Mouse (Mus musculus): ENCODE data around the gene Brf1. TPM values are rescaled to one million over a fixed set of nuclear protein-coding genes. Genes with fewer than 3 reads are reported as not detected.
A peak's percentile ranks its signal among the peaks of the same experiment; 100 is the strongest.

Gene Brf1
- polyA plus RNA-seq, 1 experiment from 2014 or later, result 41.6 TPM

- Histone ChIP-seq H3K4me2 (ENCODE audit: low read depth, low read length) (no peak overlapping the region), H3K9me3 (ENCODE audit: control insufficient read depth, low read length) (no peaks in the 10 kb centered on the region), H3K27me3 (replicated peaks; ENCODE audit: control insufficient read depth, insufficient read depth, low read length) (no peaks in the 10 kb centered on the region), H3K9ac (ENCODE audit: low read depth, low read length) (no peak overlapping the region), H3K4me1 (ENCODE audit: control insufficient read depth, insufficient read depth, low read length) (peaks cover 6% of the 10 kb centered on the region; the same call in 1 of the 2 replicates), H3K36me3 (ENCODE audit: control insufficient read depth, insufficient read depth, low read length) (no peaks in the 10 kb centered on the region), H3K27ac (ENCODE audit: low read length) (no peak overlapping the region), H3K4me3 (ENCODE audit: low read length) (no peak overlapping the region)
- no peak for ATAC-seq
- 85% methylated on average over 4 of the region's 4 CpGs for WGBS
These were observed 22.6 kb upstream of the Brf1 start for GRCm38 (mm10) chr12:113023082-113023481.

- Histone ChIP-seq H3K36me3 (ENCODE audit: control insufficient read depth, insufficient read depth, low read length) (no peaks in the 10 kb centered on the region), H3K4me2 (ENCODE audit: low read depth, low read length) (no peak overlapping the region), H3K4me3 (ENCODE audit: low read length) (no peak overlapping the region), H3K4me1 (ENCODE audit: control insufficient read depth, insufficient read depth, low read length) (peaks cover 15% of the 10 kb centered on the region), H3K9ac (ENCODE audit: low read depth, low read length) (no peak overlapping the region), H3K27me3 (replicated peaks; ENCODE audit: control insufficient read depth, insufficient read depth, low read length) (no peaks in the 10 kb centered on the region), H3K9me3 (ENCODE audit: control insufficient read depth, low read length) (no peaks in the 10 kb centered on the region), H3K27ac (ENCODE audit: low read length) (no peak overlapping the region)
- ATAC-seq, result no peak
These were observed 21.0 kb upstream of the Brf1 start for GRCm38 (mm10) chr12:113021488-113021887.

- Histone ChIP-seq H3K4me3 (ENCODE audit: low read length) (no peak overlapping the region), H3K27ac (ENCODE audit: low read length) (no peak overlapping the region), H3K27me3 (replicated peaks; ENCODE audit: control insufficient read depth, insufficient read depth, low read length) (no peaks in the 10 kb centered on the region), H3K4me2 (ENCODE audit: low read depth, low read length) (no peak overlapping the region), H3K4me1 (ENCODE audit: control insufficient read depth, insufficient read depth, low read length) (peaks cover 31% of the 10 kb centered on the region), H3K36me3 (ENCODE audit: control insufficient read depth, insufficient read depth, low read length) (no peaks in the 10 kb centered on the region), H3K9me3 (ENCODE audit: control insufficient read depth, low read length) (no peaks in the 10 kb centered on the region), H3K9ac (ENCODE audit: low read depth, low read length) (no peak overlapping the region)
- ATAC-seq, result no peak
- WGBS, result 78% methylated on average over 4 of the region's 4 CpGs
These were observed 18.3 kb upstream of the Brf1 start for GRCm38 (mm10) chr12:113018763-113019162.

- Histone ChIP-seq H3K27ac (ENCODE audit: low read length) (no peak overlapping the region), H3K4me2 (ENCODE audit: low read depth, low read length) (no peak overlapping the region), H3K9me3 (ENCODE audit: control insufficient read depth, low read length) (no peaks in the 10 kb centered on the region), H3K9ac (ENCODE audit: low read depth, low read length) (no peak overlapping the region), H3K4me3 (ENCODE audit: low read length) (no peak overlapping the region), H3K36me3 (ENCODE audit: control insufficient read depth, insufficient read depth, low read length) (no peaks in the 10 kb centered on the region), H3K4me1 (ENCODE audit: control insufficient read depth, insufficient read depth, low read length) (peaks cover 43% of the 10 kb centered on the region), H3K27me3 (replicated peaks; ENCODE audit: control insufficient read depth, insufficient read depth, low read length) (no peaks in the 10 kb centered on the region)
- ATAC-seq, result no peak
- WGBS, result 73% methylated on average over 9 of the region's 9 CpGs
These were observed 17.0 kb upstream of the Brf1 start for GRCm38 (mm10) chr12:113017429-113017984.

- no peak overlapping the region for H3K4me2 ChIP-seq (ENCODE audit: low read depth, low read length)
- no peaks in the 10 kb centered on the region for H3K27me3 ChIP-seq (replicated peaks; ENCODE audit: control insufficient read depth, insufficient read depth, low read length)
- ATAC-seq, result no peak
- peaks cover 43% of the 10 kb centered on the region for H3K4me1 ChIP-seq (ENCODE audit: control insufficient read depth, insufficient read depth, low read length)
- H3K27ac ChIP-seq (ENCODE audit: low read length), result no peak overlapping the region
- H3K9me3 ChIP-seq (ENCODE audit: control insufficient read depth, low read length), result no peaks in the 10 kb centered on the region
- no peaks in the 10 kb centered on the region for H3K36me3 ChIP-seq (ENCODE audit: control insufficient read depth, insufficient read depth, low read length)
- peak overlapping the region; percentile 6; the same call in 1 of the 2 replicates for H3K9ac ChIP-seq (ENCODE audit: low read depth, low read length)
- WGBS, result 64% methylated on average over 8 of the region's 8 CpGs
- H3K4me3 ChIP-seq (ENCODE audit: low read length), result no peak overlapping the region
These were observed 16.5 kb upstream of the Brf1 start for GRCm38 (mm10) chr12:113016976-113017375.

- H3K9ac ChIP-seq (ENCODE audit: low read depth, low read length), result peak overlapping the region; percentile 89
These were observed 15.5 kb upstream of the Brf1 start for GRCm38 (mm10) chr12:113015956-113016355.

GRCm38 (mm10) chr12:113014561-113015556, 14.4 kb upstream of the Brf1 start:
- peak; percentile 50 for ATAC-seq
- peak overlapping the region; percentile 88 for H3K4me3 ChIP-seq (ENCODE audit: low read length)
- peak overlapping the region; percentile 86 for H3K4me2 ChIP-seq (ENCODE audit: low read depth, low read length)
- no peaks in the 10 kb centered on the region for H3K27me3 ChIP-seq (replicated peaks; ENCODE audit: control insufficient read depth, insufficient read depth, low read length)
- H3K27ac ChIP-seq (ENCODE audit: low read length), result peak overlapping the region; percentile 80
- H3K36me3 ChIP-seq (ENCODE audit: control insufficient read depth, insufficient read depth, low read length), result no peaks in the 10 kb centered on the region
- H3K4me1 ChIP-seq (ENCODE audit: control insufficient read depth, insufficient read depth, low read length), result peaks cover 43% of the 10 kb centered on the region
- peak overlapping the region; percentile 89 for H3K9ac ChIP-seq (ENCODE audit: low read depth, low read length)
- WGBS, result under 1% methylated on average over 48 of the region's 64 CpGs
- no peaks in the 10 kb centered on the region for H3K9me3 ChIP-seq (ENCODE audit: control insufficient read depth, low read length)

More at GRCm38 (mm10) chr12:113015956-113016355, 15.5 kb upstream of the Brf1 start:
- Histone ChIP-seq H3K36me3 (ENCODE audit: control insufficient read depth, insufficient read depth, low read length) (no peaks in the 10 kb centered on the region), H3K4me3 (ENCODE audit: low read length) (no peak overlapping the region; the same call in 1 of the 2 replicates), H3K27me3 (replicated peaks; ENCODE audit: control insufficient read depth, insufficient read depth, low read length) (no peaks in the 10 kb centered on the region), H3K9me3 (ENCODE audit: control insufficient read depth, low read length) (no peaks in the 10 kb centered on the region), H3K4me1 (ENCODE audit: control insufficient read depth, insufficient read depth, low read length) (peaks cover 43% of the 10 kb centered on the region), H3K4me2 (ENCODE audit: low read depth, low read length) (no peak overlapping the region; the same call in 1 of the 2 replicates), H3K27ac (ENCODE audit: low read length) (no peak overlapping the region)
- ATAC-seq, result no peak
- 72% methylated on average over 4 of the region's 4 CpGs for WGBS

GRCm38 (mm10) chr12:113013604-113014558, 13.4 kb upstream of the Brf1 start, which contains the start of gene Pacs2:
Gene Pacs2 (plus strand): TSS chr12:113014508.
- Histone ChIP-seq H3K4me2 (ENCODE audit: low read depth, low read length) (peak within 1 kb of the TSS; percentile 86), H3K27me3 (replicated peaks; ENCODE audit: control insufficient read depth, insufficient read depth, low read length) (no peaks in the 10 kb centered on the region), H3K27ac (ENCODE audit: low read length) (peak within 1 kb of the TSS; percentile 94), H3K9me3 (ENCODE audit: control insufficient read depth, low read length) (no peaks in the 10 kb centered on the region), H3K4me3 (ENCODE audit: low read length) (peak within 1 kb of the TSS; percentile 88), H3K4me1 (ENCODE audit: control insufficient read depth, insufficient read depth, low read length) (peaks cover 43% of the 10 kb centered on the region), H3K9ac (ENCODE audit: low read depth, low read length) (peak within 1 kb of the TSS; percentile 89), H3K36me3 (ENCODE audit: control insufficient read depth, insufficient read depth, low read length) (no peaks in the 10 kb centered on the region)
- WGBS, result 3% methylated on average over 51 of the region's 85 CpGs
- ATAC-seq, result peak; percentile 96
